Mouse (Mus musculus) adrenal gland, postnatal 25 days (tissue): ENCODE data around the gene Caskin2. TPM values are rescaled to one million over a fixed set of nuclear protein-coding genes. Genes with fewer than 3 reads are reported as not detected.
A peak's percentile ranks its signal among the peaks of the same experiment; 100 is the strongest.
"Not testable (repeated sequence)": the region's sequence is repeated elsewhere in the genome, so short reads cannot be mapped to it uniquely, and the experiment has no call there.

ENCODE experiments used
- DNase-seq: peaks from one replicate; pipeline ENCODE4 v3.0.0; 2021; ENCODE audit warnings: mixed read lengths
- long read RNA-seq: library from polyadenylated mRNA; stranded (forward); transcript quantifications from one replicate; pipeline ENCODE4 v2.0.0, GENCODE M21; 2021
- total RNA-seq: library from RNA; stranded (reverse); gene quantifications from 2 replicates; pipeline ENCODE4 v1.2.3, GENCODE M21; 2021

Caskin2 gene
- total RNA-seq = 56.2 and 73.4 TPM in 2 replicates
- long read RNA-seq, full-length matches to known transcripts = 6 of 32 reads
- long read RNA-seq, partial matches to known transcripts = 19 of 32 reads
- long read RNA-seq, other reads (novel, unspliced or antisense) = 7 of 32 reads

GRCm38 (mm10) chr11:115813507-115814296 lies at the start of gene Caskin2:
Gene Caskin2, minus strand, starts transcription at chr11:115813639.
- peak; percentile 99 for DNase-seq

GRCm38 (mm10) chr11:115859143-115859945 lies 45.9 kb upstream of the Caskin2 start:
- DNase-seq = peak; percentile 92

GRCm38 (mm10) chr11:115858354-115858753 lies 44.9 kb upstream of the Caskin2 start, which contains the start of gene Myo15b:
Gene Myo15b, plus strand, starts transcription at chr11:115858406.
- no peak for DNase-seq

GRCm38 (mm10) chr11:115857936-115858335 lies 44.5 kb upstream of the Caskin2 start:
- no peak for DNase-seq

- not testable (repeated sequence) for DNase-seq
Observed at GRCm38 (mm10) chr11:115857146-115857545, 43.7 kb upstream of the Caskin2 start.

GRCm38 (mm10) chr11:115854674-115855073 lies 41.2 kb upstream of the Caskin2 start:
- no peak for DNase-seq

GRCm38 (mm10) chr11:115845819-115846218 lies 32.4 kb upstream of the Caskin2 start:
- no peak for DNase-seq

GRCm38 (mm10) chr11:115844240-115844639 lies 30.8 kb upstream of the Caskin2 start:
- no peak for DNase-seq

- no peak for DNase-seq
Observed at GRCm38 (mm10) chr11:115843891-115844239, 30.4 kb upstream of the Caskin2 start.

GRCm38 (mm10) chr11:115843141-115843890 lies 29.9 kb upstream of the Caskin2 start:
- no peak for DNase-seq

- DNase-seq = no peak
Observed at GRCm38 (mm10) chr11:115841961-115842550, 28.6 kb upstream of the Caskin2 start.

- DNase-seq = no peak
Observed at GRCm38 (mm10) chr11:115841044-115841443, 27.6 kb upstream of the Caskin2 start.

- DNase-seq = no peak
Observed at GRCm38 (mm10) chr11:115839732-115840131, 26.3 kb upstream of the Caskin2 start.

GRCm38 (mm10) chr11:115838895-115839311 lies 25.5 kb upstream of the Caskin2 start:
- no peak for DNase-seq

- no peak for DNase-seq
Observed at GRCm38 (mm10) chr11:115837606-115838345, 24.3 kb upstream of the Caskin2 start.

GRCm38 (mm10) chr11:115836656-115837395 lies 23.4 kb upstream of the Caskin2 start:
- DNase-seq = no peak

GRCm38 (mm10) chr11:115834033-115834432 lies 20.6 kb upstream of the Caskin2 start:
- no peak for DNase-seq

GRCm38 (mm10) chr11:115833021-115833513 lies 19.6 kb upstream of the Caskin2 start:
- DNase-seq = no peak

- DNase-seq = peak; percentile 39
Observed at GRCm38 (mm10) chr11:115832523-115832922, 19.1 kb upstream of the Caskin2 start.

- no peak for DNase-seq
Observed at GRCm38 (mm10) chr11:115832064-115832463, 18.6 kb upstream of the Caskin2 start.
